Mouse (Mus musculus) cerebellum, adult 2 months (tissue): ENCODE results near the gene Ttc24.

ENCODE experiments used
- CTCF ChIP-seq: fragments of 200-500 bp; IDR thresholded peaks from 2 replicates; pipeline ENCODE4 v1.5.1; 2011; ENCODE audit warnings: low read depth, mild to moderate bottlenecking, control low read depth, low read length, moderate library complexity, borderline replicate concordance; ENCODE audit not compliant: insufficient read depth
- POLR2A ChIP-seq: fragments of 200-500 bp; IDR thresholded peaks from 2 replicates; pipeline ENCODE4 v1.6.1; 2011; ENCODE audit warnings: low read length, control low read depth, borderline replicate concordance; ENCODE audit not compliant: insufficient read depth

- TF ChIP-seq POLR2A, result no peak
- no peak for TF ChIP-seq CTCF
Measured at GRCm38 (mm10) chr3:88109126-88109525, 31.0 kb upstream of the Ttc24 start.
